Mouse (Mus musculus) hindlimb bud, embryonic 11.5 days (tissue): Measurements from ENCODE around the gene Ccl8.

Source experiments
- DNase-seq: peaks from one replicate; pipeline ENCODE4 v3.0.0-alpha.2; 2012; ENCODE audit warnings: low read depth, low spot score; ENCODE audit errors: extremely low spot score

Ccl8 gene

GRCm38 (mm10) chr11:82114885-82115284 is at the start of gene Ccl8:
Ccl8 (plus strand) TSS chr11:82115185.
- no peak for DNase-seq

- no peak for DNase-seq
Measured at GRCm38 (mm10) chr11:82066953-82067571, 47.9 kb upstream of the Ccl8 start.

- no peak for DNase-seq
Measured at GRCm38 (mm10) chr11:82071076-82071475, 43.9 kb upstream of the Ccl8 start.

- DNase-seq, result no peak
Measured at GRCm38 (mm10) chr11:82072374-82072773, 42.6 kb upstream of the Ccl8 start.

GRCm38 (mm10) chr11:82072984-82073383 is 42.0 kb upstream of the Ccl8 start:
- no peak for DNase-seq

- DNase-seq, result no peak
Measured at GRCm38 (mm10) chr11:82073686-82074085, 41.3 kb upstream of the Ccl8 start.

GRCm38 (mm10) chr11:82077031-82077430 is 38.0 kb upstream of the Ccl8 start:
- DNase-seq, result no peak

GRCm38 (mm10) chr11:82078136-82078730 is 36.8 kb upstream of the Ccl8 start:
- no peak for DNase-seq

- no peak for DNase-seq
Measured at GRCm38 (mm10) chr11:82080865-82081264, 34.1 kb upstream of the Ccl8 start.

- no peak for DNase-seq
Measured at GRCm38 (mm10) chr11:82084360-82084759, 30.6 kb upstream of the Ccl8 start.

- DNase-seq, result no peak
Measured at GRCm38 (mm10) chr11:82099511-82100323, 15.3 kb upstream of the Ccl8 start.

- DNase-seq, result no peak
Measured at GRCm38 (mm10) chr11:82101087-82101486, 13.9 kb upstream of the Ccl8 start.

GRCm38 (mm10) chr11:82101529-82101928 is 13.5 kb upstream of the Ccl8 start, which contains the start of gene Ccl12:
Ccl12 (plus strand) TSS chr11:82101845.
- no peak for DNase-seq

- no peak for DNase-seq
Measured at GRCm38 (mm10) chr11:82109611-82110010, 5.4 kb upstream of the Ccl8 start.

GRCm38 (mm10) chr11:82110372-82111248 is 4.4 kb upstream of the Ccl8 start:
- DNase-seq, result no peak

- DNase-seq, result no peak
Measured at GRCm38 (mm10) chr11:82116041-82116440, 1.1 kb downstream of the Ccl8 start.

- no peak for DNase-seq
Measured at GRCm38 (mm10) chr11:82132977-82133376, 18.0 kb downstream of the Ccl8 start.

GRCm38 (mm10) chr11:82136196-82136595 is 21.2 kb downstream of the Ccl8 start:
- no peak for DNase-seq

GRCm38 (mm10) chr11:82139492-82140094 is 24.6 kb downstream of the Ccl8 start:
- peak; percentile 8 for DNase-seq

- DNase-seq, result peak; percentile 30
Measured at GRCm38 (mm10) chr11:82159126-82159525, 44.1 kb downstream of the Ccl8 start.

- DNase-seq, result no peak
Measured at GRCm38 (mm10) chr11:82163285-82163684, 48.3 kb downstream of the Ccl8 start.
